Mouse (Mus musculus) frontal cortex, adult (tissue): ENCODE measurements around the gene Gpr27.

Experiments
- ATAC-seq: cut with Nextera tagmentation; 2 replicates; pipeline ENCODE4 v1.9.2; 2017; ENCODE audit warnings: mild to moderate bottlenecking, moderate library complexity, mixed read lengths; ENCODE audit not compliant: low TSS enrichment

Gpr27 gene

GRCm38 (mm10) chr6:99692206-99692915 is at the start of gene Gpr27:
Gene Gpr27, plus strand, starts transcription at chr6:99692679.
- ATAC-seq: peak; percentile 56

DNA sequence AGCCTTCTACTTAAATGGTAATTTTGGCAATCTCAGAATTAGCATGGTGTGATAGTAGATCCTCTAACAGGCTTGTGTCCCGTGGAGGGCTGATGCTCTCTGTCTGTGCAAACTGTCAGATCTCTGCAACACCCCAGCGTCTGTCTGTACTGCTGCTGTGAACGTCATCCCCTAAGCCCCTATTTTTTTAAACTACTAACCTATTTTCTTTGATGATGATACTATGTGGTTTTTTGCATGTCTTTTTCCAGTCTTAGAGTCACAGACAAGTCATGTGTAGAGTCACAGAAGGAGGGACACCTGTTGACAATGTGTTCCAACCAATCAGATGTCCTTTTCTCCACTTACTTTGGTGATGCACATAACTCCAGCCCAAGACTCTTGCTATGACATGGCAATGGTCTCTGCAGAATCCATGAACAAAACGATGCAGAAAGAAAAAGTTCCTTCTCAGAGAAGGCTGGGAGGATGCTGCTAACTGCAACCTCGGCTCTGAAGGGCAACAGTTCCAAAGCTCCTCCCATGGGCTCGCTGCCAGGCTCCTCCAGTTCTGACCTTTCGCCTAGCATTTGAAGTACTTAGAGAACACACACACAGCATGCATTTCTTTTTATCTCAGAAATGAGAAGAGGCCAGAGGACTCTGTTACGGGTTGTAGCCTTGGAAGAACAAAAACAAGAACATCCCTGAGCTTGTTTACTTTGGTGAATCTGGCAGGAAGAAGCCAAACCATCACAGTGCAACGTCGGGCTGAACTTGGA is 48.9 kb upstream of the Gpr27 start:
- no peak for ATAC-seq

DNA sequence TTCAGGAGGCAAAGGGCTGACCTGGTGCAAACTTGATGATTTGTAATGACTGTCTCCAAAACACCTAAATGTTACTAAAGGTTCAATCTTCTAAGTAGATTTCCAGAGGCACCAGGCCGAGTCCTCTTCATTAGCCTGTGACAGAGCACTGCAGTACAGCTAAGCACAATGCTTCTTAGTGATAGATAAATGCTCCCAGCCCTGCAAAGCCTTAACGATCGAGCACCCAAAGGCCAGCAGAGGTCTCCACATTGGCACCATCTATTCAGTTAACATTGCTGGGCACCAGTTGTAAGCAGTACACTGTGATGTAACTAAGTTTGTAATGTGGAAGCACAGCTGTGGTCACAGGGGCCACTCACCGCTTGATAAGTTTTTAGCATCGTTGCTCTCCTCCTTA is 48.1 kb upstream of the Gpr27 start:
- no peak for ATAC-seq

GRCm38 (mm10) chr6:99644876-99645275 is 47.6 kb upstream of the Gpr27 start:
- no peak for ATAC-seq

DNA sequence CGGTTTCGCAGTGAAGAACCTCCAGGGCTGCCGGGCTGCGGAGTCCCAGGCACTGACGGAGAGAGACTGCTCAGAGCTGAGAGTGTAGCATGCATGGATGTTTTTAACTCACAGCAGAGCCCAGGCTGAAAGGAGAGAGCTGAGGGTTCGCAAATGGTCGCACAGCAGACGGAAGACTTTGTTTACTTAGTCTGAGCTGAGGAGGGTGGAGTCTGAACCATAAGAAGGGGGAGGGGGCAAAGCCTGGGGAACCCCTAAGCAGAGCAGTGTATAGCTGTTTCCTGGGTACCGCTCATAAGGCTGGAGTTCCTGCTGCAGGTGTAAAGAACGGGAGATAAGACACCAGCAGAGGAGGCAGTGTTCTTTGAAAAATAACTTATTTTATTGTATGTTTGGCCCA is 46.1 kb upstream of the Gpr27 start:
- ATAC-seq: no peak

DNA sequence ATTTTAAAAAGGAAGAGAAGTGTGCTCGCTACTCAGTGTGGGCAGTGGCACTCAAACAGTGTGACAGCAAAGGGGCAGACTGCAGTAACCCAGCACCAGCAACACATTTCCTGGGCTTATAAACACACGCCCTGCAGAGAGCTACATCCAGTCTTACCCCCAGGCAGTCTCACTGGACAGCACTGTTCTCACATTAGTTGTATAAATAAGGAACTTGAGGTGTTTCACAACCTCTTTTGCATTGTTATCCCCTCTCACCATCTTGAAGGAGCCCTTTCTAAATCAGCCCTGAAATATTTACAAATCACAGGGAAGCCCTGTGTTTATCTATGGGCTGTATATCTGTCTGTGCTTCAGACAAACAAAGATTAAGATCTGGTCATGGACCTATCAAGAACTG is 43.2 kb upstream of the Gpr27 start:
- no peak for ATAC-seq

- ATAC-seq: peak; percentile 53; the same call in 1 of the 2 replicates
Measured at GRCm38 (mm10) chr6:99652341-99652740, 40.1 kb upstream of the Gpr27 start.

GRCm38 (mm10) chr6:99654343-99654742 is 38.1 kb upstream of the Gpr27 start:
- 0 out of 2 replicates have a peak, but pooled peaks have one; percentile 6 for ATAC-seq

- ATAC-seq: no peak
Measured at GRCm38 (mm10) chr6:99655488-99655887, 37.0 kb upstream of the Gpr27 start.

DNA sequence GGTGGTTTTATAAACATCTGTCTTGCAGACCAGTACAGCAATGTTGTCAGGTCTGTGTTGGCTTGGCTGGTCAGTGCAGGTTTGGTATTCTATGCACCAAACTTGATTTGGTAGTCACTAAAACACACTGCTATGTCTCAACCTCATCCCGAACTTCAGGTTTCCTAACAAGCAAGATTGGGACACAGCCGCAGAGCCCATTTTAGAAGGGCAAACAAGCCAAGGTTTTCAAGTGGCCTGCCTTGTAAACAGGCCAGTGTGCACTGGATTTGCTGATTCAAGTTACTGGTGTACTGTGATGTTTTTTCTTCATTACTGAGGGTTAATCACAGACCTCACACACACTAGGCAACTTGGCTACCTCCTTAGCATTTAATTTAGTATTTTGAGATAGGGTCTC is 36.4 kb upstream of the Gpr27 start:
- no peak for ATAC-seq

- no peak for ATAC-seq
Measured at GRCm38 (mm10) chr6:99658586-99658985, 33.9 kb upstream of the Gpr27 start.

DNA sequence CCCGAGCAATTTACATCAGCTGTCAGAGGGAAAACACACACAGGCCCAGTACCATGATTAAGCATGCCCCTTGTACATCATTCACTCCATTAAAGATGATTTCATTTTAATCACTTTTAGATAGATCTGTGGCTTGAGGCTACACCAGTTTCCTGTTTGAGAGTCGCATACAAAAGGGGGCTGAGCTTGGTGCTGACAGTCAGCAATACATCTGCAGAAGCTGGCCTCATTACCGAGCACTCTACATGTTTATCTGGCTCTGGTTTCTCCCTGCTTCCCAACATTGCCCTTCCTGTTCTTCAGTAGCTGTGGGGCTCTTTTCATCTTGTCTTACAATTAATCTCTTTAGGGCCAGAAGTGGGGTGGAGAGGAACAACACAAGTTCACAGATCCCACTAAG is 32.0 kb upstream of the Gpr27 start:
- ATAC-seq: no peak

GRCm38 (mm10) chr6:99663232-99663631 is 29.2 kb upstream of the Gpr27 start:
- no peak for ATAC-seq

DNA sequence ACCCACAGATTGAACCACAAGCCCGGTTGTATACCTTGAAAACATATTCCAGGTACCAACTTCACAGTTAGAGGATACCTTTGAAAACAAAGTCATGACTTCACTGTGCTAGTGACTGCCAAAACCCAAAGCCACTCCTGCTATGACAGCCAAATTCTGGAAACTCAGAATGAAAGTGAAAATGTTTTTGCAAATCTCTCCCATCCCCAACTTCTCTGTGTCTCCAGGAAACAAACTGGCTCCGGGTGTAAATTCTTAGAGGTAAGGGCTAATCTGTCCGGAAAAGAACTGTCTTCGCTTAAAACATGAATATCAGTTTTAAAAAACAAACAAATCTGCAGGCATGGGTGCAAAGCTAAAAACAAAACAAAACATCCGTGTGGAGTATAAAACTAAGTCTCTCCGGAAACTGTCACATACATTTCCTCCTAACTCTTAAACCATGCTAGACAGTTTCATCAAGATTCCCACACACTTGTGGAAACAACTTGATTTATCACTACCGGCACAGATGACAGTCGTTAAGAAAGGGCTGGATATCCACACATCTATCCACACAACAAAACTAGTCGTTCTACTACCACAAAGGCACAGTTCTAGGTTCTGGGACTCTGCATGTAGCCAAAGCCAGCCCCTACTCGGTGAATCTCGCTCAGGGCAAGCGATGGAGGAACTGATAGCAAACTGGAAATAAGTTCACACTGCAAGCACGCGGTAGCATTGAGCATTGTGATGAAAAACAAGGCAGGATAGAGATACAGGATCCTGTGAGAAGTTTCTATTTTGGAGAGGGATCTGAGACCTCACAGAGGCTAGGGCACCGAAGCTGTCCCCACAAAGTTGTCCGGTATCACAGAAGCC is 26.8 kb upstream of the Gpr27 start:
- ATAC-seq: no peak

GRCm38 (mm10) chr6:99666318-99667171 is 25.9 kb upstream of the Gpr27 start, which contains the start of the genes Eif4e3 and Gm20696:
Gene Eif4e3, minus strand, starts transcription at chr6:99666771.
Gene Gm20696, minus strand, starts transcription at chr6:99666797.
- ATAC-seq: peak; percentile 3; the same call in 1 of the 2 replicates

DNA sequence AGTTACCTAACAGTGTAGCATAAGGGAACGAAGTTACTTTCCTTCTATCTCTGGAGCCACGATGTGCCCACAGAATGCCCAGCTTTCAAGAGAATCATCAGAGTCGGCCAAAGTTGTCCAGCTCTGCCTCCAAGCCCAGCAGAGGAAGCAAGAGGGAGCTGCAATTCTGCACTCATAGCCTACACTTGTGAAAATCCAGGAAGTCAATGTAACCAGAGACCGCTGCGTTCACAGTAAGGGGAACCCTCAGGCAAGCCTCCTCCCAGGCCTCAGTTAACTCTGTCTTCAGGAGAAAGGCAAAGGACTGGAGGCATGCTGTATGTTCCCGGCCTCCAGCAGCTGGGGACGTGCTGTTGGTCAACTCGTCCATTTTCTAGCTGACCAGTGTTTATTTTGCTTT is 25.2 kb upstream of the Gpr27 start:
- peak; percentile 1; the same call in 1 of the 2 replicates for ATAC-seq

DNA sequence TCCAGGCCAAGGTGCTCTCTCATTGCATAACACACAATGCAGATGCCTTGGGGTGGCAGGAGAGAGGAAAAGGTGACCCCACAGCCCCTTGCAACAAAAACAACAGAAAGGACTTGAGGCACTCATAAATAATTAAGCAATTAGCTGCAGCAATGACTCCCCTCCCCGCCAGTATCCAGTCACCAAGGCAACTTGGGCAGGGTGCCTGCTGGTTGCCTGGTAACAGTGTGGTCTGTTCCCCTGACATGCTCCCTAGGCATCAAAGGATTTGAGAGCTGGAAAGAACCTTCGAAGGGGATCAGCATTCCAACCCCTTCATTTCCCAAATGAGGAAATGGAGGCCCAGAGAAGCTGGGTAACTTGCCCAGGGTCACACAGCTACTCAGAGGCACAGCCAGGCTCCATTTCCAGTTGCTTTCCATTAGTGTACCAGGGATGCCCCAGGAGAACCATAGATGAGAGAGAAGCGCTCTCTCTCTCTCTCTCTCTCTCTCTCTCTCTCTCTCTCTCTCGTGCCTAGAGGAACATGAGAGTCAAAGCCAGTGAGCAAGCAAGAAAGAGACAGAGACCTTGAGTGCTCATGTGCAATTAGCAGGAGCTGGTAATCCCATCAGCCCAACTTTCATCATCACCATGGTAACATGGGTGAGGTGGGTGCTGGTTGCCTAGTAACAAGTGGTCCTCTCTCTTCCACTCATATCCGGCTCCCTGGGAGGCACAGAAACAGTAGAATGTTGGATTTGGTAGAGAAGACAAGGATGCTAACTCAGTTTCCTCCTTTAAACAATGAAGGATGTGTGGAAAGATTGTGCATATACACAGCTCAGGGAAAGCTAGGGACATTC is 22.8 kb upstream of the Gpr27 start:
- peak; percentile 68 for ATAC-seq

DNA sequence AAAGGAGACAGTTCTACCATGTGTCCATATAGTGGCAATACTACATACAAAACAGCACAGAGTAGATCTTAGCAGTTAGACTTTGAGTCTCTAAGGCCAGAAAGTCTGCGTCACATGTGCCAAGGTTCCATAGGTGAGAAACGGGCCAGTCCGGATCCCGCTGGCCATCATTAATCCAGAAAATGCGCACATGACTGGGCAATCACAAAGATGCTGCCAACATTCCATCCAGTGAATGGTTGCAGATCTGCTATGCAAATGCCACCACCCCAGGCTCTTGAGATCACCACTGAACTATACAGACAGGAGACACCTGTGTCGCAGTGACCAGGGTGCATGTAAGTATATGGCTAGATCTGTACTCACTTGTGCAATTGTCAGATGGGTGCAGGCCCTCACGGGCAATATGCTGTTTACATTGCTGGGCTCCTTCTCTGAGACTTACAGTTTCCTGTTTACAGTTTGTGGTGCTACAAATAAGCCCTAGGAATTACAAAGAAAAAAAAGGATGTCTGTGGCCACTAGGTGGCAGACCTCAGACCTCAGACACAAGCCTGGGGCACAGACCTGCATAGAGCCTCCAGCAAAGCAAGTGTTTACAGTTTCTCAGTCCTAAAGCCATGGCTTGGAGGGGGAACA is 21.9 kb upstream of the Gpr27 start:
- ATAC-seq: peak; percentile 29; the same call in 1 of the 2 replicates

DNA sequence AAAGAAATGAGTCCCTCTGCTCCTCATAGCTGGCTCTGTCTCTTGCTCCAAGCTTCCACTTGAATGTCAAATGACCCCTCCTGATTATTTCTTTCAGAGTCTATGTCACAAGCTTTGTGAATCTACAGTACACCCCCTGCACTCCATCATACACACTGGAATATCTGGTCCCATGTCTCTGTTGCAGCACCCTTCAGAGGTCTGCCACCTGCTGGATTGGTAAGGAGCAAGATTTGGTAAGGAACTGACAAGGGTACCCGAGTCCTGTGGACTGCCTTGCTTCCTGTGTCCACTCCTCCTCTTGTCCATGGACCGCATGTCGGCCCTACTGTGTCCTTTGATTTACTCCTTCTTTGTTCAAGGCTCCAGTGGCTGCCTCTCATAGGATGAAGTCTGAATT is 20.7 kb upstream of the Gpr27 start:
- no peak for ATAC-seq

DNA sequence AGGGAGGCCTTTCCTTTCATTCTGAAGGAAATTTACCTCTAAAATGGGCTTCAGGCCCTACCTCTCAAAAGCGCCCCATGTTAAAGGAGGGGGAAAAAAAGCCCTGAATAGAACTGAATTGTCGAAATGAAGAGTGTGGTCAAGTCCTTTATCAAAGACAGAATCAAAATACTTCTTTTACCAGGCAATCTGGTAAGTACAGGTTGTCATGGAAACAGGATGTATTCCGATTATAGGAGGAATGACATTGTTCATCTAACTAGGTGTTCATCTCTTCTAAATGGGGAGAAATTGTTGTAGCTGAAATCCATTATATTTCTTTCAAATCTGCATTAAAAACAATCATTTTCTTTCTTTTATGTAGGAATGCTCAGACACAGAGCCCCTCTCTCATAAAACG is 18.0 kb upstream of the Gpr27 start:
- no peak for ATAC-seq
